Mouse (Mus musculus) CD4-positive naive resting alpha-beta T cell, adult 76 days (primary cell): ENCODE results near the gene Slc1a5. TPM values are rescaled to one million over a fixed set of nuclear protein-coding genes. Genes with fewer than 3 reads are reported as not detected.

Source experiments
- total RNA-seq: library from RNA; stranded (reverse); gene quantifications from one replicate; pipeline ENCODE4 v1.2.4, GENCODE M21; 2023

Slc1a5 gene
- 121 TPM for total RNA-seq

DNA sequence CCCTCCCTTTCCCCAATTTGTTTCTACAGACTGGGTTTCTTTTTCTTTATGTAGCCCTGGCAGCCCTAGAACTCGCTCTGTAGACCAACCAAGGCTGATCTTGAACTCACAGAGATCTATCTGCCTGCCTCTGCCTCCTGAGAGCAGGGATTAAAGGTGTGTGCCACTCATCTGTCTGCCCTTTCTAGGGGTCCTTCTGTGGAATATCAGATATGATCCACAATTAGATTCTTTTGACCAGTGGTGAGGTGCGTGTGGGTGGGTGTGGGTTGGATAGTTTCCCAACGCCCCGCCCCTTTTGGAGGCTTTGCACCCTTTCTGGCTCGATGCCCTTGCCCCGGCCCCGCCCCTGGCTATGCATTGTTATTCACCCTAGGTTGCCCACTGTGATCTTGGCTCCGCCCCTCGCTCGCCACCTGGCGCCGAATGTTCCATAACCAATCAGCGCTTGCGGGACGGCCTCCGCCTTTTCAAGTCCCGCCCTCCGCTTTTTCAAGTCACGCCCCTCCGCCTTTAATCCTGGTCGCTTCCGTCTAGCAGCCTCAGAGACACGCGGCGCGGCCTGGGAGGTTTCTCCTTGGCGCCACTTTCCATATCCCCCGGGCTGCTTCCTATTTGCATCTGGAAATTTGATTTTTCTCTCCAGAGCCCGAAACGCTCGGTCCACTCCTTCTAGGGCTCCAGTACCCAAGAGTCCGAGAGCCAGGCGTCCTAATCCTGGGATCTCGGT lies at the start of gene Slc1a5:
Gene Slc1a5 (plus strand): TSS at position 516 of the 730 bp plus-strand sequence.

DNA sequence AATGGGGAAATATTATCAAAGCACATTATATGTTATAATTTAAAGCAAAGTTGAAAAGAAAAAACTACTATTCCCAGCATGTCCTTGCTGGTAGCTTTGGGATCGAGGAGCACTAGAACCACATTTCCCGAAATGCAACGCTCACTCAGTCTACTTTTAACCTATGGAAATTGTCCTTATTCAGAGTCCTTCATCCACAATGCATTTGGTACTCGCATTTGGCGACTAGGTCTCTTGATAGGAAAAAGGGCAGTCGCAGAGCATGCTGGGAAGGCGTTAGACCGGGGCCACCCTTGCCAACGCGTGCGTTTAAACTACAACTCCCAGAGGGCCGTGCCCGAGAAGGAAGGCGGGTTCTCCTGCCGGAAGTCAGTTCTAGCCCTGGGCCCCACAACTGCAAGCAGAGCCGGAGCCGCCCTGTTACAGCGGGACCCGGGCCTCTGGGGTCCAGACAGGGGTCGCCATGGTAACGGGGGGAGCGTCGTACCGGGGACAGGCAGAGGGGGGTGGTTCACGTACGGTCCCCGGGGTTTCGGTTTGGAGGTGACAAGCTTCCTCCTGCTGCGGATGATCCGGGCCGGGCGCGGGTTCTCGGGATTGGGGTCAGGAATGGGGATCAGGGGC lies 43.0 kb upstream of the Slc1a5 start, which contains the start of gene Ap2s1:
Gene Ap2s1 (plus strand): TSS at position 338 of the 624 bp plus-strand sequence.

DNA sequence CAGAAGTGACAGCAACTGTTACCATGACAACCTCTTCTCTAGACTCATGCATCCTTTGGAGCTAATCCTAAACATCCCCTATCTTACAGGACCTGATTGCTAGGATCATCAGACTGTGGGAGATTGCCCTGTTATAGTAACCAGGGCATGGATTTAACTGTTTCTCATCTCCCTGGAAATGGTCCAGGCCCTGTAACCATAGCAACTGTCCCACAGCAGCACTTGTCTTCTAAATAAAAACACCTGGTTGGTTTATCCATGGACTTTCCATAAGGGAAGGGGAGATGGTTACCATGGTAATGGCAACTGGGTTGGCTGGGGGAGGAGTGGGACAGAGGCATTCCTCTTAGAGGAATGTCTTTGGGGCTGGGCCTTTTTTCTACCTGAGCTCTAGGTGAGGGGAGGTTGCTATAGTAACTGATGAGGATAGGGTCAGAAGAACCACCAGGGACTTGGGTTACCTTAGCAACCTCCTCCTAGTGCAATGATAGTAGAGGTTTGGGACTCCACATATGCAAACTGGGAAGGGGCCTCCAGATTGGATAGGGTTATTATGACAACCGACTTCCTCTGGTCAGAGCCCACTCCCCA lies 34.3 kb downstream of the Slc1a5 start, which contains the start of gene Strn4:
Gene Strn4 (plus strand): TSS at position 539 of the 591 bp plus-strand sequence.

DNA sequence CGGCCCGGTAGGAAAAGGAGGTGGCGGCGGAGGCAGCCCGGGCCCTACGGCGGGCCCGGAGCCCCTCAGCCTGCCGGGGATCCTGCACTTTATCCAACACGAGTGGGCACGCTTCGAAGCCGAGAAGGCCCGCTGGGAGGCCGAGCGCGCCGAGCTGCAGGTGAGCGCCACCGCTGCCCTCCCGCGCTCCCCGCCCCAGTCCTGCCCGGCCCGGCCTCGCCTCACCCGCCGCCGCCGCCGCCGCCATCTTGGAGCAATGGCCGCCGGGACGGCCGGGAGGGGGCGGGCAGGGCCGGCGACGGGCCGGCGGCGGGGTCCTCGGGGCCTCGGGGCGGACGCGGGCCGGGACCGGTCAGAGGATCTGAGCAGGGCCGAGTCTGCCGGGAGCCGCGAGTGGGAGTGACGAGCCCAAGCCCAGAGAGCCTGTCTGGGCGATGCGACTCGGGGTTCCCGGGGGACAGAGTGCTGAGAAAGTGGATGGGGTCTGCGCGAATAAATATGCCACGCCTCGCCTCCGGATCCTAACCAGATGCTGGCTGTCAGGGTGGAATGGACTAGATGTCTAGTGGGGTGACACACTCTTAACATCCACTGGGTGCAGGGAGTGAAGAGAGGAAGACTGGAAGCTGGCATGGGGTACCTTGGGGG lies 35.5 kb downstream of the Slc1a5 start, which contains the start of gene Fkrp:
Gene Fkrp (minus strand): TSS at position 258 of the 648 bp plus-strand sequence.

DNA sequence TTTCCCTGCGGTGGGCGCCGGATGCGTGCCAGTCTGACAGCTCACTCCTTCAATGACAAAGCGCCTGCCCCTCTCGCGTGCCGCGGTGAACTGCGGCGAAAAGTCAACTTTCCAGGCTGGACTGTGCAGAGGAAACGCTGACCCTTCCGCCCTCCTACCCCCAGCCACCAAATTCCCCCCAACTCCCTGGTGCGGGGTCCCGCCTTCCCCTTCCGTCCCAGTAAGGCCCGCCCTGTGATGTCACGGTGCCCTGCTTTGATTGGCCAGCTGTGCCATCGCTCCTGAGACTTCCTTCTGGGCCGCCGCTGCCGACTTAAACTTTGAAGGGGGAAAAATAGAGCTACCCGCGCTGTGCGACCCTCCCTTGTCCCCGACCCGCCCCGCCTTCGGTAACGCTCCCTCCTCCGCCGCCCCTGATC lies 61.5 kb downstream of the Slc1a5 start, which contains the start of gene Prkd2:
Gene Prkd2 (plus strand): TSS at position 258 of the 419 bp plus-strand sequence.

Other genes starting within 250 kb of the Slc1a5 start
- gene Arhgap35, start 166.3 kb upstream of the Slc1a5 start, total RNA-seq, result 21.1 TPM
- not detected for gene Ceacam15, start 105.6 kb upstream of the Slc1a5 start, total RNA-seq
- not detected for gene Ceacam9, start 59.4 kb upstream of the Slc1a5 start, total RNA-seq
- gene Ap2s1, start 42.9 kb upstream of the Slc1a5 start, total RNA-seq, result 52.9 TPM
- 94.1 TPM for gene Strn4, start 34.5 kb downstream of the Slc1a5 start, total RNA-seq
- 19.2 TPM for gene Fkrp, start 35.4 kb downstream of the Slc1a5 start, total RNA-seq
- gene Prkd2, start 61.6 kb downstream of the Slc1a5 start, total RNA-seq, result 204 TPM
- gene Dact3, start 94.0 kb downstream of the Slc1a5 start, total RNA-seq, result not detected
- not detected for gene Gng8, start 110.4 kb downstream of the Slc1a5 start, total RNA-seq
- 1.9 TPM for gene Ptgir, start 125.2 kb downstream of the Slc1a5 start, total RNA-seq
- gene Calm3, start 142.8 kb downstream of the Slc1a5 start, total RNA-seq, result 98.0 TPM
- not detected for gene Pnmal2, start 163.3 kb downstream of the Slc1a5 start, total RNA-seq
- gene Pnmal1, start 178.3 kb downstream of the Slc1a5 start, total RNA-seq, result not detected
- gene Gm42372, start 201.7 kb downstream of the Slc1a5 start, total RNA-seq, result 3.0 TPM
- 0.15 TPM for gene Ccdc8, start 211.4 kb downstream of the Slc1a5 start, total RNA-seq
- 91.5 TPM for gene Ppp5c, start 246.6 kb downstream of the Slc1a5 start, total RNA-seq